In genomic region chr7:102249896-102250630, GRCm38 (mm10) we compare ENCODE assay signal across 8 mouse cellular contexts. TPM values are rescaled to one million over a fixed set of nuclear protein-coding genes. Genes with fewer than 3 reads are reported as not detected.
DNase-seq lines count a peak whose midpoint lies in the region; ATAC-seq and TF ChIP-seq lines count a peak whose summit lies in the region.

No protein-coding gene starts in this region.

- TF ChIP-seq POLR2A in liver, adult 2 months (IDR thresholded peaks at IDR 0.05; ENCODE audit: extremely low read depth, insufficient read depth, low read length): peak; percentile 72

- H3K4me2 ChIP-seq in intestine, postnatal 0 days (replicated peaks; ENCODE audit: low read depth): peak overlapping the region; percentile 88
- peak overlapping the region; percentile 90 for H3K4me2 ChIP-seq in midbrain, postnatal 0 days (ENCODE audit: low read depth, low read length, poor library complexity, severe bottlenecking)

- H3K4me1 ChIP-seq in embryonic facial prominence, embryonic 10.5 days: peaks cover 57% of the 10 kb centered on the region
- H3K4me1 ChIP-seq in intestine, postnatal 0 days (replicated peaks; ENCODE audit: control insufficient read depth, insufficient read depth, low read length): peaks cover 35% of the 10 kb centered on the region
- peaks cover 27% of the 10 kb centered on the region for H3K4me1 ChIP-seq in liver, adult 2 months (ENCODE audit: control insufficient read depth, insufficient read depth, low read length)
- H3K4me1 ChIP-seq in midbrain, postnatal 0 days (ENCODE audit: insufficient read depth, low read length): peaks cover 3% of the 10 kb centered on the region; the same call in 1 of the 2 replicates

- H3K4me3 ChIP-seq in embryonic facial prominence, embryonic 10.5 days: peak overlapping the region; percentile 76
- H3K4me3 ChIP-seq in intestine, postnatal 0 days (ENCODE audit: low read depth, low read length): peak overlapping the region; percentile 82
- peak overlapping the region; percentile 93 for H3K4me3 ChIP-seq in liver, adult 2 months (ENCODE audit: insufficient read depth, low read depth, low read length)
- peak overlapping the region; percentile 69 for H3K4me3 ChIP-seq in midbrain, postnatal 0 days (ENCODE audit: low read depth, low read length)

- H3K36me3 ChIP-seq in embryonic facial prominence, embryonic 10.5 days (replicated peaks): no peaks in the 10 kb centered on the region
- no peaks in the 10 kb centered on the region for H3K36me3 ChIP-seq in intestine, postnatal 0 days (ENCODE audit: control insufficient read depth, insufficient read depth)
- no peaks in the 10 kb centered on the region for H3K36me3 ChIP-seq in liver, adult 2 months (ENCODE audit: control insufficient read depth, insufficient read depth, low read length)
- H3K36me3 ChIP-seq in midbrain, postnatal 0 days (ENCODE audit: insufficient read depth, low read length): no peaks in the 10 kb centered on the region

- no peaks in the 10 kb centered on the region for H3K27me3 ChIP-seq in embryonic facial prominence, embryonic 10.5 days (replicated peaks; ENCODE audit: low read depth, poor library complexity, severe bottlenecking)
- no peaks in the 10 kb centered on the region for H3K27me3 ChIP-seq in intestine, postnatal 0 days (replicated peaks; ENCODE audit: control insufficient read depth, insufficient read depth, low read length)
- no peaks in the 10 kb centered on the region for H3K27me3 ChIP-seq in liver, adult 2 months (ENCODE audit: control insufficient read depth, insufficient read depth, low read length)
- H3K27me3 ChIP-seq in midbrain, postnatal 0 days (ENCODE audit: insufficient read depth, low read length): no peaks in the 10 kb centered on the region

- DNase-seq in 3134 (ENCODE audit: extremely low read depth, insufficient read length, low spot score): peak; percentile 76
- peak; percentile 86 for DNase-seq in adrenal gland, postnatal 10 days
- DNase-seq in embryonic facial prominence, embryonic 10.5 days (ENCODE audit: low spot score): peak; percentile 88
- peak; percentile 99 for DNase-seq in heart, adult 11 months
- peak; percentile 66 for DNase-seq in liver, adult 2 months (ENCODE audit: extremely low read depth, low read depth, low spot score)
- peak; percentile 57 for DNase-seq in midbrain, postnatal 0 days (ENCODE audit: low spot score)
- peak; percentile 59 to 74 for DNase-seq in spleen, postnatal 14 days (ENCODE audit: low spot score in 2 of 2)

- peak; percentile 81 for ATAC-seq in intestine, postnatal 0 days
- peak; percentile 66 for ATAC-seq in midbrain, postnatal 0 days (ENCODE audit: low FRiP score)

- no peaks in the 10 kb centered on the region for H3K9me3 ChIP-seq in embryonic facial prominence, embryonic 10.5 days
- H3K9me3 ChIP-seq in intestine, postnatal 0 days (ENCODE audit: control insufficient read depth): no peaks in the 10 kb centered on the region
- no peaks in the 10 kb centered on the region for H3K9me3 ChIP-seq in midbrain, postnatal 0 days (ENCODE audit: low read length)

- under 1% methylated on average over 49 of the region's 49 CpGs for WGBS in embryonic facial prominence, embryonic 10.5 days
- under 1% methylated on average over 42 of the region's 49 CpGs for WGBS in intestine, postnatal 0 days
- WGBS in liver, adult 2 months: under 1% methylated on average over 39 of the region's 49 CpGs
- 2% methylated on average over 30 of the region's 49 CpGs for WGBS in midbrain, postnatal 0 days

- no peak for TF ChIP-seq CTCF in intestine, postnatal 0 days (IDR thresholded peaks at IDR 0.05; ENCODE audit: low read depth)
- TF ChIP-seq CTCF in liver, adult 2 months (IDR thresholded peaks at IDR 0.05; ENCODE audit: low read depth, low read length): no peak
- no peak for TF ChIP-seq CTCF in midbrain, postnatal 0 days (IDR thresholded peaks at IDR 0.05)

- H3K79me2 ChIP-seq in liver, adult 2 months (ENCODE audit: control insufficient read depth, insufficient read depth, low read length): peaks cover 33% of the 10 kb centered on the region; the same call in 1 of the 2 replicates

- H3K9ac ChIP-seq in intestine, postnatal 0 days (ENCODE audit: low read depth, low read length): peak overlapping the region; percentile 90
- peak overlapping the region; percentile 94 for H3K9ac ChIP-seq in liver, adult 2 months (ENCODE audit: low read depth, low read length)
- peak overlapping the region; percentile 71 for H3K9ac ChIP-seq in midbrain, postnatal 0 days (replicated peaks; ENCODE audit: low read length, poor library complexity, severe bottlenecking)

- H3K27ac ChIP-seq in embryonic facial prominence, embryonic 10.5 days (replicated peaks): peak overlapping the region; percentile 96
- peak overlapping the region; percentile 100 for H3K27ac ChIP-seq in intestine, postnatal 0 days (ENCODE audit: low read depth, low read length)
- peak overlapping the region; percentile 82 for H3K27ac ChIP-seq in liver, adult 2 months (replicated peaks; ENCODE audit: insufficient read depth, low read depth, low read length)
- peak overlapping the region; percentile 70 for H3K27ac ChIP-seq in midbrain, postnatal 0 days (ENCODE audit: low read depth, low read length)

RNA-seq across cellular contexts. Expression of gene Rhog, which starts 5.8 kb away (rescaled TPM):
- 10 to 100 TPM; 47.9 to 57.5 TPM for total RNA-seq in adrenal gland, postnatal 10 days (2021)
- polyA plus RNA-seq in embryonic facial prominence, embryonic 10.5 days (2016; fragmentation: Nextera tagmentation; extraction: Ambion mirVana): 42.5 and 48.4 TPM in 2 replicates
- 74.2 and 78.1 TPM in 2 replicates for polyA plus RNA-seq in intestine, postnatal 0 days (2015; fragmentation: Nextera tagmentation; extraction: Ambion mirVana)
- total RNA-seq in liver, adult 2 months (2014; rRNA removed): 3.9 and 6.6 TPM in 2 replicates
- polyA plus RNA-seq in liver, adult 2 months (2012; rRNA removed): 22.4 and 26.3 TPM in 2 replicates
- 11.0 and 11.3 TPM in 2 replicates for total RNA-seq in midbrain, postnatal 0 days (2014; rRNA removed)
- polyA plus RNA-seq in midbrain, postnatal 0 days (2015; fragmentation: Nextera tagmentation; extraction: Ambion mirVana): 15.8 and 17.2 TPM in 2 replicates

RNA-seq across cellular contexts. Expression of gene Stim1, which starts 17.5 kb away (rescaled TPM):
- total RNA-seq in adrenal gland, postnatal 10 days (2021): 10 to 100 TPM; 76.4 to 77.1 TPM
- 13.0 and 14.6 TPM in 2 replicates for polyA plus RNA-seq in embryonic facial prominence, embryonic 10.5 days (2016; fragmentation: Nextera tagmentation; extraction: Ambion mirVana)
- polyA plus RNA-seq in intestine, postnatal 0 days (2015; fragmentation: Nextera tagmentation; extraction: Ambion mirVana): 13.0 and 13.8 TPM in 2 replicates
- 15.7 and 21.6 TPM in 2 replicates for total RNA-seq in liver, adult 2 months (2014; rRNA removed)
- polyA plus RNA-seq in liver, adult 2 months (2012; rRNA removed): 25.4 and 28.0 TPM in 2 replicates
- total RNA-seq in midbrain, postnatal 0 days (2014; rRNA removed): 26.6 and 30.7 TPM in 2 replicates
- polyA plus RNA-seq in midbrain, postnatal 0 days (2015; fragmentation: Nextera tagmentation; extraction: Ambion mirVana): 15.4 and 17.1 TPM in 2 replicates

RNA-seq across cellular contexts. Expression of gene Pgap2, which starts 40.1 kb away (rescaled TPM):
- total RNA-seq in adrenal gland, postnatal 10 days (2021): 100 to 1,000 TPM in 1 of 2 experiments, 10 to 100 TPM in 1; 86.1 to 109 TPM
- 61.3 and 62.4 TPM in 2 replicates for polyA plus RNA-seq in embryonic facial prominence, embryonic 10.5 days (2016; fragmentation: Nextera tagmentation; extraction: Ambion mirVana)
- polyA plus RNA-seq in intestine, postnatal 0 days (2015; fragmentation: Nextera tagmentation; extraction: Ambion mirVana): 34.9 and 35.0 TPM in 2 replicates
- total RNA-seq in liver, adult 2 months (2014; rRNA removed): 27.8 and 29.4 TPM in 2 replicates
- polyA plus RNA-seq in liver, adult 2 months (2012; rRNA removed): 77.9 and 89.6 TPM in 2 replicates
- total RNA-seq in midbrain, postnatal 0 days (2014; rRNA removed): 56.6 TPM in 2 replicates
- polyA plus RNA-seq in midbrain, postnatal 0 days (2015; fragmentation: Nextera tagmentation; extraction: Ambion mirVana): 51.7 and 54.9 TPM in 2 replicates

RNA-seq across cellular contexts. Expression of gene Nup98, which starts 40.1 kb away (rescaled TPM):
- total RNA-seq in adrenal gland, postnatal 10 days (2021): 10 to 100 TPM; 49.4 to 49.7 TPM
- 48.2 and 50.6 TPM in 2 replicates for polyA plus RNA-seq in embryonic facial prominence, embryonic 10.5 days (2016; fragmentation: Nextera tagmentation; extraction: Ambion mirVana)
- 13.3 and 14.8 TPM in 2 replicates for polyA plus RNA-seq in intestine, postnatal 0 days (2015; fragmentation: Nextera tagmentation; extraction: Ambion mirVana)
- total RNA-seq in liver, adult 2 months (2014; rRNA removed): 14.0 and 16.1 TPM in 2 replicates
- 5.2 and 6.7 TPM in 2 replicates for polyA plus RNA-seq in liver, adult 2 months (2012; rRNA removed)
- 36.3 and 39.5 TPM in 2 replicates for total RNA-seq in midbrain, postnatal 0 days (2014; rRNA removed)
- polyA plus RNA-seq in midbrain, postnatal 0 days (2015; fragmentation: Nextera tagmentation; extraction: Ambion mirVana): 10.0 and 10.2 TPM in 2 replicates

Comparison
In these comparisons a context has a peak if more than half of its experiments do, and no peak if none do; other contexts are left out.
1. Peak in every context shown above with its lines: DNase-seq, ATAC-seq, H3K4me3 ChIP-seq and H3K27ac ChIP-seq.